Mouse (Mus musculus) mesoderm, embryonic 11.5 days (tissue): ENCODE measurements around the gene Meis3.

Experiments
- DNase-seq: peaks from one replicate; pipeline ENCODE4 v3.0.0-alpha.2; 2012; ENCODE audit warnings: low read depth, low spot score

Meis3 gene

DNA sequence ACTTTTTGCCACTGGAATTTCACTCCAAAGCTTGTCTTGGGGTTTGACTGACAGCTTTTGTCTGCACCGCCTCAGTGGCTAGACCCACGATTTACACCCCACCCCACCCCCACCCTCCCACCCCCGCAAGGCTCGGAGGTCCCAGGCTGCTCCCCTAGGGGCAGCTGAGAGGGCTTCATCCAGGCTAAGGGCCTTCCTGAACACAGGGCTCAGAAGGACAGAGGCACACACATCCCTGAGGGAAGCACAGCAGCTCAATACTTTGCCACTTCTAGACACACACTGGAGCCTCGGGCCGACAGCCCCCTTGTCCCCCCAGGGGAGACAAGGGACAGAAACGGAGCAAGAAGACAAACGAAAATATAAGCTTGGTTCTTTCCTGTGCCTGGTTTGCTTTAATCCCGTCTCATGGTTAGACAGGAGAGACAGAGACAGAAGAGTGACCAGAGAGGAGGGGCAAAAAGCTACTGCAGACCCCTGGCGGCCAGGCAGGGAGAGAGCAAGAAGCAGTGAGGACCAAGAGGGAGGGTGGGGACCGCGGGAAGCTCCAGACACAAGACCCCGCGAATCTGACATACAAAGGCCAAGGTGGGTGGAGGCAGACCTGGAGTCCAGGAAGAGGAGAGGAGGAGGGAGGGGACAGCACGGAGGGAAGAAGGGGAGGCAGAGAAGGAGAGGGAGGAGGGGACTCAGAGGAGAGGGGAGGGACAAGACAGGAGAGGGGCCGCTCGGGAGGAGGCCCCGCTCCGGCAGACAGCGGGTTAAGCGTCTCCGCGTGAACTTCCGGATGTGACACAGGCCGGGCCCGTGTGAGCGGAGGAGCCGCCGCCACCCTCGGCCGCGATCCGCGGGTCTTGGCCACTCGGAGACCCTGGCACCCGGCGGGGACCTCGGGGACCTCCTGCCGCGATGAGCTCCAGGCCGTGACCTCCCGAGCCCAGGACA, at the start of gene Meis3:
TSS of gene Meis3 (plus strand) at position 494 of the 945 bp plus-strand sequence.
- peak; percentile 85 for DNase-seq

DNA sequence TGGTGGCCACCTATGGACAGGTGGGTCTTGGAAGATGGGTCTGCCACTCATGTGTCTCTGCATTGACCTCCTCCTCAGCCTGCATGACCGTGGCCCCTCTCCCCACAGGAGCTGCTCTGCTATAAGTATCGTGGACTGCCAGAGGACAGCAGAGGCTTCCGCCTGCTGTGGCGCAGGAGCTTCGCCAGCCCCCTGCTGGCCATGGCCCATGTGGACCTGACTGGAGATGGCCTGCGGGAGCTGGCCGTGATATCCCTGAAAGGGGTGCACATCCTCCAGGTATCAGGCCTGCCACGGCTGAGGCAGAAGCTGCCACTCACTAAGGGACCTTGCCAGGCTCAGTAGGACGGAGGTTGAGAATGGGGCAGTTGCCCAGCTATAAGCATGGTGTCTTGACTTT, 49.1 kb upstream of the Meis3 start:
- DNase-seq, result no peak

DNA sequence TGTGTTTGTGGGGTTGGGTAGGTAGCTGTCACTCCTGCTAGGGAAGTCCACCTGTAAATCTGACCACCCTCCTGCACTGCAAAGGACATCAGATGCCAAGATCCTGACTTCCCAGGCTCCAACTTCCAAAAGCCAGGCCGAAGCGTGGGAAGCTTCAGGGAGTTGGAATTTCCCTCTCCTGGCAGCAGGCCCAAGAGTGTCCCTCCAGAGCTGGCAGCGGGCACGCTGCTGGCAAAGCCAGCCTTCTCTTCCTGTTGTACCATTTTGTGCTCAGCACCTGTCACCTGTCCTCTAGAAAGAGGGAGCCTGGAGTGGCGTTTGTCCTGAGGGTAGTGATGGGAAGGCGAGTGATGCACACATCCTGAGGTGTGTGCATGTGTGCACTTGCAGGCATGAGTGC, 46.5 kb upstream of the Meis3 start:
- DNase-seq, result no peak

DNA sequence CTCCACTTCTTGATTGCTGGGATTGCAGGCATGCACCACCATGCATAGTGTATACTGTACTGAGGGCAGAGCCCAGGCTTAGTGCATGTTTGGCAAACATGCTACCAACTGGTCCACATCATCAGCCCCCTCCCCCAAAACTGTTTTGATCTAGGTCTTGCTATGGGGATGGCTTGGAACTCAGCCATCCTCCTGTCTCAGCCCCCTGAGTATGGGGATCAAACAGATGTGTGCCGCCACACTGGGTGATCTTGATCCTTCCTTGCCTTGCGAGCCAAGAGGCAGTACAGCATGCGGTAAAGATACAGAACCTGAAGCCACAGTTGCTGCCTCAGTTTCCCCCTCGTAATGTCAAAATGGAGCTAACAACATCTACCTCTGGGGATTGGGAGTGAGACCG, 46.0 kb upstream of the Meis3 start:
- no peak for DNase-seq

DNA sequence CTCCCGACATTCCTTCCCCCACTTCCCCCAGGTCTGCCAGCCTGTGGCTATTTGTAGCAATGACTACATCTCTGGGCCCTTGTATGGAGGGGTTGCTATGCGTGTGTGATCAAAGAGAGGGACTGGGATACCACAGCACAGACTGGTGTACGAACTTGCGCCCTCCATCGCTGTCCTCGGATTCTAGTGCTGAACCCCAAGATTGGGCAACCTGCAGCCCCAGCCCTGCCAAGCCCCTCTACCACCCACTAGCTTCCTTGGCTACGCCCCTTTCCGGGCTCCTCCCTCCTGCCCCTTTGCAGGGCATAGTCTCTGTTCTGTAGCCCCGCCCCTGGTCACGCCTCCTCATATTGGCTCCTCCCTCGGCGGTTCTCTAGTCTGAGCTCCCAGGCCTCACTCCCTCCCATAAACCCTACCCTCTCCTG, 45.5 kb upstream of the Meis3 start, which contains the start of gene Slc8a2:
TSS of gene Slc8a2 (plus strand) at position 406 of the 425 bp plus-strand sequence.
- DNase-seq, result peak; percentile 87

DNA sequence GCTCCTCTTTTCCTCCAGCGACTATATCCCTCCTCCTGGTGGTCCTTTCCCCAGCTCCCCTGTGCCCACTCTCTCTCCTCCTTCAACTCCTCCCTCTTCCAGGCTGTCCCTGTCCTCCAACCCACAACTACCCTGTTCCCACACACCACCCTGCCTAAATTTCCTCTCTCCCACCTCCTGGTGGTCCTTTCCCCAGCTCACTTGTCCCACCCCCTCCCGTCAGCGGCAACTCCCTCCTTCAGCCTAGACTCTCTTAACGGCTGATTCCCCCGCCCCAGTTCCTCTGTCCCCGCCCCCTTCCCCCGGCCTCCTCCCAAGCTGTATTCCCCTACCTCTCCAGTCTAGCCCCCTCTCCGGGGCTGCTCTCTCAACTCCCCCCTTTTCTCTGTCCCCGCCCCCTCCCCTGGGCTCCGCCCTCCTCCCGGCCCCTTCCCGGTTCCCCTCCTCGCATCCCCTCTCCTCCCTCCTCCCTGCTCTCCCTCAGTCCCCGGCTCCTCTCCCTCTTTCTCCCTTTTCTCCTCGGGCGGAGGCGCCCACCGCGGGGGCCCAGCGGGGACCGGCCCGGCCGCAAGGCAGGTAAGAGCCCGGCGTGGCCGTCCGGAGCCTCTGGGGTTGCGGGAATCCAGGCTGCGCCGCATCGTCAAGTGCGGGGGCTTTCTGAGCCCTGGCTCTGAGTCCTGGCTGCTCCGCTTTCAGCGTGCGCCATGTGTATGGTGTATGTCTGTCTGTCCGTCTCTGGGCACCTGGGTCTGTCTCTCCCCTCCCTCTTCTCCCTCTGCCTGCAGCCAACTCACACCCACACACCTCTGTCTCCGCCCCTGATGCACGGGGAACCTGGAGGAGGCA, 44.8 kb upstream of the Meis3 start:
- peak; percentile 88 for DNase-seq

DNA sequence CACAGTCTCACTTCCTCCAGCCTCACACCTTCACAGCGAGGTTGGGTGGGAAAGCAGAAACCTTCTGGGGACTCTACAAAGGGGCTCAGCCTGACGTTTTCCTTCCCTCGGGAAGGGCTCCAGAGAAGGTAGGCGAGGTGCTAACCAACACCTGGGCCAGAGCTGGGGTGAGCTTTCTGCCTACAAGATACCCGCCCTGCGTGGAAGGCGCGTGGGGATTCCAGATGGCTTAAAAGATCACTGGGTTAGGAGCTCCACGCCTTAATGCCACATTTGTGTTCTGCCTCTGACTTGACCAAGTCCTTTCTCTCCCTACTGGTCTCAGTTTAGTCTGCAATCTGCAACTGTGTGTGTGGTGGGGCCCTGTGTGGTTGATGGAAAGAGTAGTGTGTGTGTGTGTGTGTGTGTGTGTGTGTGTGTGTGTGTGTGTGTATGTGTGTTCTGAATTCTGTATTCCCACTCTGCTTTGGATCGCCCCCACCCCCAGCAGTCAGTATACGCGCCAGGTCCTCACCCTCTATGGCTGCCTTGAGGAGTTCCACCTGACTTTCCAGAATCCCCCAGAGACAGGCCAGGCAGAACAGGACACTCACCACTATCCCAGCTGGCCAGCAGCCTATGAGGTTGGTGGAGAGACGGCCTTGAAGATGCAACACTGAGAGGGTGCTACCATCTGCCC, 43.8 kb upstream of the Meis3 start:
- no peak for DNase-seq

DNA sequence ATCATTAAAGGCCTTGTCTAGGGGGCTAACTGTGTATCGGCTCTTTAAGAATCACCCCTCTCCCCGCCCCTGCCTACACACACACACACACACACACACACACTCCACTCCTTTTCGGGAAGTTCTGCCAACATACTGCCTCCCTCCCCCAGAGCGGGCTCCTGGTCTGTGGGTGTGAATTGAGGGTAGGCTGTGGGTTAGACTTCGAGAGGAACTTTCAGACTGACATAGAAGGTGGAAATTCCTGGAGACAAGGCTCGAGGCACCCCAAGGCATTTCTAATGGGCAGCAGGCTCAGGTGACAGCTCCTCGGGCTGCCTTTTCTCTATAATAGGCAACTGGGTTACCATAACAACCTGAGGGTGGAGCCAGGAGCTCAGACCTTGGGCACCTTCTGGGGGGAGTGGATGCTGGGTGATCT, 42.7 kb upstream of the Meis3 start:
- DNase-seq, result no peak

DNA sequence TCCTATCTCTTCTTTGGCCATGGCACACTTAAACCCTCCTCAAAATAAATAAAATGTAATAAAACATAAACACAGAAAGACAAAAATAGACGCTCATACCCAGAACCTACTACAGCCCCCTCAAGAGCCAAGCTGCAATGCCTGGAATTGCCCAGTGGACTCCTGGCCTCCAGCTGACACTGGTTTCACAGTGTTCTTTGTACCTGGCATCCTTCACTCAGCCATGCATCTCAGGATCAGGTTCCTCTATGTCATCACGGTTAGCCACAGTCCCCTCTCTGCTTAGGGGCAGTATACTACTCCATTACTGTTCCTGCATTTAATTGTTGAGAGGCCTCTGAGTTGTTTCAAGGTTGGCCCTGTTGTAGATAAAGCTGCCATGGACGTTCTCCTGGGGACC, 42.0 kb upstream of the Meis3 start:
- no peak for DNase-seq

DNA sequence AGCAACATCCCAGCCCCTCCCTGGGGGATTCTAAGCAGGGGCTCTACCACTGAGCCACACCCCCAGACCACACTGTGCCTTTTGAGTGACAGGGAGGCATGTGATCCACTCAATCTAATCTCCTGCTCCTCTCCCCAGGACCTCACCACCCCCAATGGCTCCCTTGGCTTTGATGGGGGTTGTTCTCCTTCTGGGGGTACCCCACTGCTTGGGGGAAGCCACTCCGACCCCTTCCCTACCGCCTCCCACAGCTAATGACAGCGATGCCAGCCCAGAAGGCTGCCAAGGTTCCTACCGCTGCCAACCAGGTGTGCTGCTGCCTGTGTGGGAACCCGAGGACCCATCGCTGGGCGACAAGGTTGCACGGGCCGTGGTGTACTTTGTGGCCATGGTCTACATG, 41.2 kb upstream of the Meis3 start:
- DNase-seq, result no peak

DNA sequence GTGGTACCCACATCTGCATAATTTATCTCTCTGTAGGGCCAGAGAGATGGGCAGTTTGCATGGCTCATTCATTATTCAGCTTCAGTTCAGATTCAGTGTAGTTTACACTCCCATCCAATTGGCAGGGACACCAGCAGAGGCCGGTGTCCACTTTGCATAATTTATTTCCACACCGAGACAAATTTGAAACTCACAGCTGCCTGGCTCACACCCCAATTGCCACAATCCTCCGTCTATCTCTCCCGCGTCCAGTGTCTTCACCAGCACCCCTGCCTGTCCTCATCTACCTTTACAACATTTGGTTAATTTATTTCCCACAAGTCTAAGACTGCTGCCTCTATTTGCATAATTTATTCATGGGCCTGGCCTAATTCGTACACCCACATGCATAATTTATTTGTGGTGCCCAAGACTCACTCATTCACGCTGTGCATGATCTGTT, 39.9 kb upstream of the Meis3 start:
- peak; percentile 49 for DNase-seq

DNA sequence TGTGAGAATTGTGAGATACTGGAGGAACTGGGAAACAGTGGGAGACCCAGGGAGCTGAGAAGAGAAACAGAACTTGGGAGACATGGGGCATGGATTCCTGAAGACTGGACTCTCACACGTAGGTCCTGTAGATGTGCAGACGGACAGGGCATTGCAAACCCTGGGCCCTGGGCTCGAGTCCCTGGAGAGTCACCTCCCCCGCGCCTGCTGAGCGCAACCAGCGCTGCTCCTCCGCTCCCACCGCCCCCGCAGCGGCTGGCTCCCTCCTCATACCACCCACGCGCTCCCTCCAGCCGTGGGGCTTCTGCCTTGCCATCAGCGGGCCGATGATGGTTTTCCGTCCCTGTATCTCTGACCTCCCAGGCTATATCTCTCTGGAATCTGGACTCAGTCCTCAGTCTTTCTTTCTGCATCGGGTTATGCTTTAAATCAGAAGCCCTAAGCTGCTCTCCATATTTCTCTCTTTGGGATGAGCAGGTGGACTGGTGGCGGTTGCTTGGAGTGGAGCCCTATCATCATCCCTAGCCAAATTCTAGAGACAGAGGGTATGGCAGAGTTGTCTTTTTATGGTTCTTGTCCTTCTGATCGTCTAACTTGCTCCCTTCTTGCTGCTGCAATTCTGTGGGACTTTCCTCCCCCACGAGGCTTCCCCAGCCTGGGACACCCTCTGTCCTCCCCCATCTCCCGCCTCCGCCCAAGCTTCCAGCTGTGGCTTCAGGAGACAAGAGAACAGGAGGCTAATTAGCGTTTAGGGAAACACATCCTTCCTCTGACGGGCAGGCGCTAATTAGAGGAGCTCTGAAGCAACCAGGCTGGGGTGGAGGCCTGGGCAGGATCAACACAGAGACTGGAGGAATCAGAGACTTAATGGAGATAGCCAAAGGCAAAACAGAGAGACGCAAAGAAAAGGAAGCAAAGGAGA, 28.1 kb upstream of the Meis3 start:
- no peak for DNase-seq

DNA sequence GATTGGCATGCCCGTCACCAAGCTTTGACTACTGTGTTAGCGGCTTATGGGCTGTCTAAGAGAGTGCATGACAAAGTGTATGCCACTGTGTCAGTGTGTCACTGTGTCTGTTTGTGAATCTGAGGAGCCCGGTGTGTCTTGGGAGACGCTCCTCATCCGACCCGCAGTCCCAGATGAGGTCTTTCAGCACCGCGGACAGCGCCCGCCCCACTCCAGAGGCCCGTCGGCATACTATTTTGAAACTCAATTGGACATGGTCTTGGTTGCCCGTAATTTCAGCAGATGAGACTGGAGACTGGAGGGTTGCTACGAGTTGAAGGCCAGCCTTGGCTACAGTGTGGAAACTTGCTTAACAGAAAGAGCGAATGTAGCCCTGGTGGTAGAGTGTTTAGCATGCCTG, 27.2 kb upstream of the Meis3 start:
- peak; percentile 70 for DNase-seq

DNA sequence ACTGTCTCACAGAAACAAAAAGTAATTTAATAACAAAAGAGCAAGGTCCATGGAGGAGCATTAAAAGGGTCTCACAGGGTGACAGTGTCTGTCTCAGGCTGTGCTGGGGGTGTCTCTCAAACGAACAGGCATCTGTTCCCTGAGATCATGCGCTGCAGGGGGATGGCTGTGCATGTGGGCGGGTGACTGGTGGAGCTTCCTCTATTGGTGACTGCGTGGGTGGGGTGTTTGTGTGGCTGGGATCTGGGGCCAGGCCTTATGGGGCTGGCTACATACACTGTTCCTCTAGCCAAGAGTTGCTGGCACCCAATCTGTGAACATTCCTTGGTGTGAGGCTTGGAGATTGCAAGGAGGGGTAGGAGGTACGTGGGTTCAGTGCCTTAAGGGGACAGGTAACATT, 25.6 kb upstream of the Meis3 start:
- DNase-seq, result no peak

DNA sequence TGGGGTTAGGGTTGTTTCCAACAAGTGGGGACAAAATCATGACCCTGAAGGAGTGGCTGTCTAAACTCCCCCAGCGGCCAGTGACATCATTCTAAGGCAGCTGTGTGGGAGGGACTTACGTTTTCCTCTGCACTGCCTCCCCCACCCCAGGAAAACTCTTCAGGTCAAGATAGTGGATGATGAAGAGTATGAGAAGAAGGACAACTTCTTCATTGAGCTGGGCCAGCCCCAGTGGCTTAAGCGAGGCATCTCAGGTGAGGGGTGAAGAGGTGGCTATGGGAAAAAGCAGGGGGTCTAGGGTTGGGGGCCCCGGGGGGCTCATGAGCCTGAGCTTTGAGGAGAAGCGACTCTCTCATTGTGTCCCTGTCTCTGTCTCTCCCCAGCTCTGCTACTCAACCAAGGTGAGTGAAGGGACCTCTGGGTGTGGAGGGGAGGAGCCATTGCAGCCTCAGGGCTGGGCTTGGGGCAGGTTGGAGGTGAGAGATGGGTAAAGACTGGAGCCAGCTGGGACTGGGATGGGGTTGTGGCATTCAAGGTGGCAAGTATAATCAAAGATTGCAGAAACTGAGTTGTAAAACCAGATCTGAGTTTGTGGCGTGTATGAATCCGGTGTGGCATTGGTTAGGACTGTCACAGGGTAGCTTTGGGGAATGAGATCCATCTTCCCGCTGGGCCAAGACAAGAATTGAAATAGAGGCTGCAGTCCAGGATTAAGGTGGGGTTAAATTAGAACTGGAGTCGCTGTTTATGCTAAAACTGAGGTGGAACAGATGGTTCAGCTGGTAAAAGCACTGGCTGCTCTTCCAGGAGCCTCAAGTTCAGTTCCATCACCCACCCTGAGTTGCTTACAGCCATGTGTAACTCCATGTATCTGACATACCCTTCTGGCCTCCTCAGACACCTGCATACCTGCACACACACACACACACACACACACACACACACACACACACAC, 24.4 kb upstream of the Meis3 start:
- DNase-seq, result no peak

DNA sequence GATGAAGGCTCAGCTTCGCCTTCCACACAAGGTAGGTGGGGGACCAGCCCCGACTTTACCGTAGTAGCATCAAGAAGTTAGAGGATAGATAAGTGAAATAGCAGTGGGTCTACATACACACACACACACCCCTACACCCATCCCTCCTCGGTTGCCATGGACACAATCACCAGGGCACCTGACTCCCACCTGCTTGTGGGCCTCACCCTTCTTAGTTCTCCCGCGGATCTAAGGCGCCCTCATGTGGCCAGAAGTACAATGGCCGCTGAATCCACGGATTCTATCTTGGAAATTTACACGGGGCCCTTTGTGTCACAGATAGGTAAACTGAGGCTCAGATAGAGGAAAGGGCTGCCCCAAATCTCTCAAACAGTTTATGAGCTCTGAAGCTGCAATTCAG, 21.4 kb upstream of the Meis3 start:
- DNase-seq, result peak; percentile 76

DNA sequence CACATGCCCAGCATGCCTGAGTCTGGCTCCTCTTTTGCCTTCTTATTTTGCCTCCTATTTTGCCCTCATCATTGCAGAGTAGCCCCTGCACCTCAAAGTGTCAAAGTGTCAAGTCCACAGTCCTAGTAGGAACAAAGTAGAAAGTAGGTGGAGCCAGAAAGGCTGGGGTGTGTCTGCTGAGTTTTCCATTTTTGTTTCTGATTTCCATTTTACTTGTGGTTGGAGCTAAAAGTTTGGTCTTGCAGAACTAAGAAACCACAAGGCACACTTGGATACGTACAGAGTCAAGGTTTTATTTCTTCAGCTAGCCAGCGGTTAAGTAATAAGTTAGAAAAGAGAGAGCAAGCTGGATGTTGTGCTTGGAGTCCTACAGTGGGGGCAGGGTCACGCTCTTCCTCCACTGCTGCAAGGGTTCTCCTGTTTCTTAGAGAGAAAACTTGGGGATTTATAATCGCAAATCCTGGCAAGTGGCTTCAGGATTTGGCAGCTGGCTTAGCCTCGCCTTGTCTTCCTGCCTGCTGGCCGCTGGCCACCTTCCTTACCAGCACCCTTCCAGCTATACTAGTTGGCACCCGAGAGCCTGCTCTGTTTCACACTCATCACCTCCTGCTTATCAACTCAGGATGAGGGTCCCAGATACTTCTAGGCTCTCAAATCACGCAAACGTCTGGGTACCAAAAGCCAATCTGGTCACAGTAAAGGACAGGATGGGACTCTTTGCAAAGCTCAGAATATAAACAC, 19.6 kb upstream of the Meis3 start:
- no peak for DNase-seq

DNA sequence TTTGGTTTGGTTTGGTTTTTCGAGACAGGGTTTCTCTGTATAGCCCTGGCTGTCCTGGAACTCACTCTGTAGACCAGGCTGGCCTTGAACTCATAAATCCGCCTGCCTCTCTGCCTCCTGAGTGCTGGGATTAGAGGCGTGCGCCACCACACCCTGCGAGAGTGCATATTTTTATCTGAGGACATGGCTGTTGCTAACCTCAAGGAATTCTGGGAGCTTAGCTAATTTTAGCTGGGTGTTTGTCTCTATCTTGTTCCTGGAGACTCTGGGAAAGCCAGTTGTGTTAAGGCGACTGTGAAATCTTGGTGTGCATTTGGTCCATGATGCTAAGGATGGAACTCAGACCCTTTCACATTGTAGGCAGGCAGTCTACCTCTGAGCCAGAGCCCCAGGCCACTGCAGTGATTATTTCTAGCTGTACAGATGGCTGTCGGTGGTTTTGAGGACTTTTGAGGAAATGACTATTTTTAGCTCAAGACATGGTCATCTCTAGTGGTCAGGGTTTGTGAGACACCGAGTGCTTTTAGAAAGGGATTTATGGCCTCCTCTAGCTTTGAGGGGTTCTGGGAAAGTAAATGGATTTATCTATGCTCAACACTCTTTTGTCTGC, 18.7 kb upstream of the Meis3 start:
- DNase-seq, result no peak
